ENCODE assay signal across 45 mouse cellular contexts in genomic region chr6:128640673-128641072, GRCm38 (mm10). TPM values are rescaled to one million over a fixed set of nuclear protein-coding genes. Genes with fewer than 3 reads are reported as not detected.
"Had no signal": no experiment of that assay in that cellular context is flagged by ENCODE, and none has a peak within 500 bp of the region (broad histone marks: within the 10 kb centered on the region; RNA-seq: fewer than 3 reads in every experiment).

No protein-coding gene starts in this region.

- H3K9me3 ChIP-seq: limb, embryonic 10.5 days; limb, embryonic 13.5 days; limb, embryonic 15.5 days; liver, embryonic 13.5 days; liver, embryonic 15.5 days; lung, embryonic 15.5 days; midbrain, embryonic 10.5 days; midbrain, embryonic 12.5 days; midbrain, embryonic 13.5 days; neural tube, embryonic 12.5 days had no signal

- H3K4me3 ChIP-seq: limb, embryonic 10.5 days; limb, embryonic 12.5 days; limb, embryonic 13.5 days; limb, embryonic 15.5 days; liver, embryonic 12.5 days; liver, embryonic 13.5 days; liver, embryonic 15.5 days; lung, embryonic 15.5 days; megakaryocyte, embryonic 14.5 days; midbrain, embryonic 10.5 days; midbrain, embryonic 12.5 days; midbrain, embryonic 13.5 days; midbrain, embryonic 15.5 days; myocyte; neural tube, embryonic 12.5 days had no signal

- H3K27ac ChIP-seq: limb, embryonic 10.5 days; limb, embryonic 12.5 days; limb, embryonic 13.5 days; limb, embryonic 15.5 days; liver, embryonic 12.5 days; liver, embryonic 13.5 days; liver, embryonic 14.5 days; liver, embryonic 15.5 days; lung, embryonic 15.5 days; macrophage; midbrain, embryonic 10.5 days; midbrain, embryonic 12.5 days; midbrain, embryonic 13.5 days; midbrain, embryonic 15.5 days; neural tube, embryonic 12.5 days had no signal

- H3K27me3 ChIP-seq: limb, embryonic 12.5 days; limb, embryonic 13.5 days; limb, embryonic 15.5 days; liver, embryonic 12.5 days; liver, embryonic 13.5 days; liver, embryonic 15.5 days; lung, embryonic 15.5 days; megakaryocyte, embryonic 14.5 days; midbrain, embryonic 12.5 days; midbrain, embryonic 13.5 days; midbrain, embryonic 15.5 days; neural tube, embryonic 12.5 days had no signal

- ATAC-seq: liver, embryonic 12.5 days; liver, postnatal 0 days; lung, postnatal 0 days; midbrain, embryonic 13.5 days; midbrain, embryonic 15.5 days; midbrain, embryonic 16.5 days had no signal

- DNase-seq: left cerebral cortex, postnatal 4 days; liver; liver, embryonic 13.5 days; liver, postnatal 0 days; lung, adult 18-20 months; lung, adult 2 months; lung, embryonic 14.5 days; lung, postnatal 10 days; lung, postnatal 14 days; lung, postnatal 4 days; midbrain, embryonic 14.5 days had no signal

- H3K9ac ChIP-seq: limb, embryonic 12.5 days; limb, embryonic 13.5 days; limb, embryonic 15.5 days; liver, embryonic 12.5 days; liver, embryonic 13.5 days; liver, embryonic 14.5 days; liver, embryonic 15.5 days; liver, postnatal 0 days; lung, embryonic 14.5 days; lung, embryonic 15.5 days; midbrain, embryonic 12.5 days; midbrain, embryonic 13.5 days; midbrain, embryonic 15.5 days; neural tube, embryonic 12.5 days had no signal

- H3K36me3 ChIP-seq: limb, embryonic 10.5 days; limb, embryonic 12.5 days; limb, embryonic 13.5 days; limb, embryonic 15.5 days; liver, embryonic 12.5 days; liver, embryonic 13.5 days; liver, embryonic 15.5 days; lung, embryonic 15.5 days; midbrain, embryonic 10.5 days; midbrain, embryonic 12.5 days; midbrain, embryonic 13.5 days; midbrain, embryonic 15.5 days; neural tube, embryonic 12.5 days had no signal

- H3K4me1 ChIP-seq: limb, embryonic 10.5 days; limb, embryonic 12.5 days; limb, embryonic 13.5 days; limb, embryonic 15.5 days; liver, embryonic 12.5 days; liver, embryonic 13.5 days; liver, embryonic 15.5 days; lung, embryonic 15.5 days; megakaryocyte, embryonic 14.5 days; midbrain, embryonic 10.5 days; midbrain, embryonic 12.5 days; midbrain, embryonic 13.5 days; midbrain, embryonic 15.5 days; neural tube, embryonic 12.5 days had no signal

- H3K4me2 ChIP-seq: limb, embryonic 12.5 days; limb, embryonic 13.5 days; limb, embryonic 15.5 days; liver, embryonic 11.5 days; liver, embryonic 12.5 days; liver, embryonic 13.5 days; liver, embryonic 15.5 days; lung, embryonic 14.5 days; lung, embryonic 15.5 days; midbrain, embryonic 11.5 days; midbrain, embryonic 12.5 days; midbrain, embryonic 13.5 days; midbrain, embryonic 15.5 days; neural tube, embryonic 12.5 days had no signal

RNA-seq across cellular contexts. Expression of gene Klrb1a, which starts 17.3 kb away (rescaled TPM):
- total RNA-seq: left cerebral cortex, adult 8-10 months; left cerebral cortex, postnatal 10 days; left cerebral cortex, postnatal 14 days; left cerebral cortex, postnatal 25 days; left cerebral cortex, postnatal 4 days; liver, adult 2 months; midbrain, postnatal 0 days had no signal
- polyA plus RNA-seq: limb, embryonic 10.5 days; limb, embryonic 11.5 days; limb, embryonic 12.5 days; limb, embryonic 13.5 days; limb, embryonic 14.5 days; limb, embryonic 15.5 days; liver, adult 2 months; lung, embryonic 14.5 days; lung, embryonic 15.5 days; lung, embryonic 16.5 days; lung, postnatal 0 days; macrophage; midbrain, embryonic 10.5 days; midbrain, embryonic 11.5 days; midbrain, embryonic 12.5 days; midbrain, embryonic 13.5 days; midbrain, embryonic 14.5 days; midbrain, embryonic 15.5 days; midbrain, embryonic 16.5 days; midbrain, postnatal 0 days; neural tube, embryonic 11.5 days; neural tube, embryonic 12.5 days had no signal

RNA-seq across cellular contexts. Expression of gene Clec2h, which starts 21.5 kb away (rescaled TPM):
- total RNA-seq: left cerebral cortex, adult 8-10 months; left cerebral cortex, postnatal 14 days; left cerebral cortex, postnatal 4 days; megakaryocyte progenitor cell, adult 5-6 weeks; megakaryocyte, adult 5-6 weeks; megakaryocyte-erythroid progenitor cell, adult 5-6 weeks; midbrain, postnatal 0 days; monocyte, adult 5-6 weeks had no signal
- polyA plus RNA-seq: limb, embryonic 10.5 days; limb, embryonic 11.5 days; limb, embryonic 12.5 days; limb, embryonic 13.5 days; limb, embryonic 14.5 days; limb, embryonic 15.5 days; liver, embryonic 11.5 days; liver, embryonic 12.5 days; liver, embryonic 13.5 days; lung, adult 2 months; lung, embryonic 14.5 days; lung, embryonic 15.5 days; lung, embryonic 16.5 days; lung, postnatal 0 days; macrophage; midbrain, embryonic 10.5 days; midbrain, embryonic 11.5 days; midbrain, embryonic 12.5 days; midbrain, embryonic 13.5 days; midbrain, embryonic 14.5 days; midbrain, embryonic 15.5 days; midbrain, embryonic 16.5 days; midbrain, postnatal 0 days; myocyte; neural tube, embryonic 11.5 days; neural tube, embryonic 12.5 days had no signal

RNA-seq across cellular contexts. Expression of gene A2ml1, which starts 59.3 kb away (rescaled TPM):
- total RNA-seq: megakaryocyte progenitor cell, adult 5-6 weeks; megakaryocyte, adult 5-6 weeks; megakaryocyte-erythroid progenitor cell, adult 5-6 weeks; monocyte, adult 5-6 weeks had no signal
- polyA plus RNA-seq: limb, embryonic 11.5 days; limb, embryonic 12.5 days; limb, embryonic 13.5 days; limb, embryonic 14.5 days; macrophage; midbrain, embryonic 10.5 days; midbrain, embryonic 11.5 days; midbrain, embryonic 12.5 days; myocyte; neural tube, embryonic 11.5 days; neural tube, embryonic 12.5 days had no signal
